Mouse (Mus musculus): ENCODE data around the gene Slc25a17. TPM values are rescaled to one million over a fixed set of nuclear protein-coding genes. Genes with fewer than 3 reads are reported as not detected.

The Slc25a17 gene
- polyA plus RNA-seq, 1 experiment from 2014 or later = 133 TPM

GRCm38 (mm10) chr15:81341426-81341825 is 19.2 kb downstream of the Slc25a17 start:
- no peaks in the 10 kb centered on the region; the same call in 1 of the 2 replicates for H3K36me3 ChIP-seq (ENCODE audit: control insufficient read depth, insufficient read depth, low read length)
- 91% methylated on average over 2 of the region's 2 CpGs for WGBS
- ATAC-seq = no peak

GRCm38 (mm10) chr15:81339158-81339557 is 21.5 kb downstream of the Slc25a17 start:
- ATAC-seq = no peak
- Histone ChIP-seq H3K36me3 (ENCODE audit: control insufficient read depth, insufficient read depth, low read length) (peaks cover 8% of the 10 kb centered on the region; the same call in 1 of the 2 replicates), H3K27ac (ENCODE audit: low read depth, low read length) (no peak overlapping the region), H3K9me3 (ENCODE audit: control insufficient read depth, low read length) (no peaks in the 10 kb centered on the region), H3K27me3 (replicated peaks; ENCODE audit: control insufficient read depth, insufficient read depth, low read length) (no peaks in the 10 kb centered on the region), H3K4me3 (ENCODE audit: low read length) (no peak overlapping the region), H3K4me1 (ENCODE audit: control insufficient read depth, insufficient read depth, low read depth, low read length) (no peaks in the 10 kb centered on the region), H3K9ac (ENCODE audit: low read depth, low read length) (no peak overlapping the region), H3K4me2 (ENCODE audit: low read length) (no peak overlapping the region)
- 95% methylated on average over 3 of the region's 3 CpGs for WGBS

More at GRCm38 (mm10) chr15:81341426-81341825, 19.2 kb downstream of the Slc25a17 start:
- Histone ChIP-seq H3K9me3 (ENCODE audit: control insufficient read depth, low read length) (no peaks in the 10 kb centered on the region), H3K4me2 (ENCODE audit: low read length) (no peak overlapping the region), H3K27me3 (replicated peaks; ENCODE audit: control insufficient read depth, insufficient read depth, low read length) (no peaks in the 10 kb centered on the region), H3K4me3 (ENCODE audit: low read length) (no peak overlapping the region), H3K4me1 (ENCODE audit: control insufficient read depth, insufficient read depth, low read depth, low read length) (no peaks in the 10 kb centered on the region), H3K27ac (ENCODE audit: low read depth, low read length) (no peak overlapping the region), H3K9ac (ENCODE audit: low read depth, low read length) (no peak overlapping the region)

- Histone ChIP-seq H3K27me3 (replicated peaks; ENCODE audit: control insufficient read depth, insufficient read depth, low read length) (no peaks in the 10 kb centered on the region), H3K9me3 (ENCODE audit: control insufficient read depth, low read length) (no peaks in the 10 kb centered on the region), H3K9ac (ENCODE audit: low read depth, low read length) (no peak overlapping the region), H3K27ac (ENCODE audit: low read depth, low read length) (no peak overlapping the region), H3K36me3 (ENCODE audit: control insufficient read depth, insufficient read depth, low read length) (peaks cover 13% of the 10 kb centered on the region; the same call in 1 of the 2 replicates), H3K4me3 (ENCODE audit: low read length) (no peak overlapping the region), H3K4me1 (ENCODE audit: control insufficient read depth, insufficient read depth, low read depth, low read length) (no peaks in the 10 kb centered on the region), H3K4me2 (ENCODE audit: low read length) (no peak overlapping the region)
- ATAC-seq = no peak
- 86% methylated on average over 5 of the region's 5 CpGs for WGBS
Measured at GRCm38 (mm10) chr15:81336466-81336865, 24.1 kb downstream of the Slc25a17 start.

- H3K27ac ChIP-seq (ENCODE audit: low read depth, low read length) = no peak overlapping the region
- 96% methylated on average over 4 of the region's 4 CpGs for WGBS
- no peaks in the 10 kb centered on the region for H3K4me1 ChIP-seq (ENCODE audit: control insufficient read depth, insufficient read depth, low read depth, low read length)
- H3K36me3 ChIP-seq (ENCODE audit: control insufficient read depth, insufficient read depth, low read length) = peaks cover 20% of the 10 kb centered on the region
- no peaks in the 10 kb centered on the region for H3K9me3 ChIP-seq (ENCODE audit: control insufficient read depth, low read length)
- no peak overlapping the region for H3K9ac ChIP-seq (ENCODE audit: low read depth, low read length)
- no peak for ATAC-seq
- H3K4me3 ChIP-seq (ENCODE audit: low read length) = no peak overlapping the region
- no peak overlapping the region for H3K4me2 ChIP-seq (ENCODE audit: low read length)
- H3K27me3 ChIP-seq (replicated peaks; ENCODE audit: control insufficient read depth, insufficient read depth, low read length) = no peaks in the 10 kb centered on the region
Measured at GRCm38 (mm10) chr15:81332517-81332916, 28.1 kb downstream of the Slc25a17 start.

- Histone ChIP-seq H3K4me3 (ENCODE audit: low read length) (no peak overlapping the region), H3K4me1 (ENCODE audit: control insufficient read depth, insufficient read depth, low read depth, low read length) (no peaks in the 10 kb centered on the region), H3K9me3 (ENCODE audit: control insufficient read depth, low read length) (no peaks in the 10 kb centered on the region), H3K36me3 (ENCODE audit: control insufficient read depth, insufficient read depth, low read length) (peaks cover 24% of the 10 kb centered on the region), H3K9ac (ENCODE audit: low read depth, low read length) (no peak overlapping the region), H3K27me3 (replicated peaks; ENCODE audit: control insufficient read depth, insufficient read depth, low read length) (no peaks in the 10 kb centered on the region), H3K27ac (ENCODE audit: low read depth, low read length) (no peak overlapping the region), H3K4me2 (ENCODE audit: low read length) (no peak overlapping the region)
- no peak for ATAC-seq
- 60% methylated on average over 3 of the region's 3 CpGs for WGBS
Measured at GRCm38 (mm10) chr15:81330816-81331433, 29.7 kb downstream of the Slc25a17 start.

- Histone ChIP-seq H3K4me2 (ENCODE audit: low read length) (no peak overlapping the region), H3K36me3 (ENCODE audit: control insufficient read depth, insufficient read depth, low read length) (peaks cover 23% of the 10 kb centered on the region), H3K27ac (ENCODE audit: low read depth, low read length) (no peak overlapping the region), H3K9me3 (ENCODE audit: control insufficient read depth, low read length) (no peaks in the 10 kb centered on the region), H3K27me3 (replicated peaks; ENCODE audit: control insufficient read depth, insufficient read depth, low read length) (no peaks in the 10 kb centered on the region), H3K9ac (ENCODE audit: low read depth, low read length) (no peak overlapping the region), H3K4me1 (ENCODE audit: control insufficient read depth, insufficient read depth, low read depth, low read length) (no peaks in the 10 kb centered on the region), H3K4me3 (ENCODE audit: low read length) (no peak overlapping the region)
- no peak for ATAC-seq
- 52% methylated on average over 5 of the region's 5 CpGs for WGBS
Measured at GRCm38 (mm10) chr15:81329721-81330369, 30.8 kb downstream of the Slc25a17 start.

GRCm38 (mm10) chr15:81327501-81327900 is 33.1 kb downstream of the Slc25a17 start:
- Histone ChIP-seq H3K27me3 (replicated peaks; ENCODE audit: control insufficient read depth, insufficient read depth, low read length) (no peaks in the 10 kb centered on the region), H3K27ac (ENCODE audit: low read depth, low read length) (no peak overlapping the region), H3K36me3 (ENCODE audit: control insufficient read depth, insufficient read depth, low read length) (peaks cover 17% of the 10 kb centered on the region), H3K4me3 (ENCODE audit: low read length) (no peak overlapping the region), H3K9ac (ENCODE audit: low read depth, low read length) (no peak overlapping the region), H3K4me2 (ENCODE audit: low read length) (no peak overlapping the region), H3K4me1 (ENCODE audit: control insufficient read depth, insufficient read depth, low read depth, low read length) (no peaks in the 10 kb centered on the region), H3K9me3 (ENCODE audit: control insufficient read depth, low read length) (no peaks in the 10 kb centered on the region)
- WGBS = 96% methylated on average over 7 of the region's 7 CpGs
- no peak for ATAC-seq

GRCm38 (mm10) chr15:81324979-81325378 is 35.6 kb downstream of the Slc25a17 start:
- ATAC-seq = no peak
- H3K4me3 ChIP-seq (ENCODE audit: low read length) = no peak overlapping the region
- H3K4me2 ChIP-seq (ENCODE audit: low read length) = no peak overlapping the region
- no peaks in the 10 kb centered on the region for H3K9me3 ChIP-seq (ENCODE audit: control insufficient read depth, low read length)
- no peaks in the 10 kb centered on the region for H3K4me1 ChIP-seq (ENCODE audit: control insufficient read depth, insufficient read depth, low read depth, low read length)
- no peak overlapping the region for H3K9ac ChIP-seq (ENCODE audit: low read depth, low read length)
- no peaks in the 10 kb centered on the region for H3K27me3 ChIP-seq (replicated peaks; ENCODE audit: control insufficient read depth, insufficient read depth, low read length)
- H3K36me3 ChIP-seq (ENCODE audit: control insufficient read depth, insufficient read depth, low read length) = peaks cover 26% of the 10 kb centered on the region
- no peak overlapping the region for H3K27ac ChIP-seq (ENCODE audit: low read depth, low read length)
- WGBS = 81% methylated on average over 4 of the region's 4 CpGs

GRCm38 (mm10) chr15:81320137-81320536 is 40.5 kb downstream of the Slc25a17 start:
- ATAC-seq = no peak
- Histone ChIP-seq H3K9ac (ENCODE audit: low read depth, low read length) (no peak overlapping the region), H3K9me3 (ENCODE audit: control insufficient read depth, low read length) (peaks cover 2% of the 10 kb centered on the region; the same call in 1 of the 2 replicates), H3K36me3 (ENCODE audit: control insufficient read depth, insufficient read depth, low read length) (peaks cover 19% of the 10 kb centered on the region), H3K4me2 (ENCODE audit: low read length) (no peak overlapping the region), H3K4me3 (ENCODE audit: low read length) (no peak overlapping the region), H3K27ac (ENCODE audit: low read depth, low read length) (no peak overlapping the region), H3K27me3 (replicated peaks; ENCODE audit: control insufficient read depth, insufficient read depth, low read length) (no peaks in the 10 kb centered on the region), H3K4me1 (ENCODE audit: control insufficient read depth, insufficient read depth, low read depth, low read length) (no peaks in the 10 kb centered on the region)
- 94% methylated on average over 3 of the region's 3 CpGs for WGBS
